ENCODE assay signal across 10 mouse cellular contexts in genomic region chr11:42999188-42999587, GRCm38 (mm10). TPM values are rescaled to one million over a fixed set of nuclear protein-coding genes. Genes with fewer than 3 reads are reported as not detected.
DNase-seq lines count a peak whose midpoint lies in the region; ATAC-seq and TF ChIP-seq lines count a peak whose summit lies in the region.
"Had no signal": no experiment of that assay in that cellular context is flagged by ENCODE, and none has a peak within 500 bp of the region (broad histone marks: within the 10 kb centered on the region; RNA-seq: fewer than 3 reads in every experiment).

No protein-coding gene starts in this region.

- DNase-seq in CD4-positive, CD25-positive, alpha-beta regulatory T cell, adult 2 months (ENCODE audit: low read depth, low spot score) = peak; percentile 1
- DNase-seq in kidney, adult 2 months = peak; percentile 17
- peak; percentile 23 for DNase-seq in adrenal gland, postnatal 25 days
- peak; percentile 9 for DNase-seq in layer of hippocampus, adult 9-11 months
- DNase-seq in thymus, postnatal 4 days = no peak
- DNase-seq in thymus, adult 2 months = no peak

- no peaks in the 10 kb centered on the region for H3K9me3 ChIP-seq in kidney, embryonic 15.5 days (replicated peaks)
- H3K9me3 ChIP-seq: hindbrain, embryonic 15.5 days; midbrain, embryonic 12.5 days had no signal

- no peak for ATAC-seq in CD4-positive, CD25-positive, alpha-beta regulatory T cell, adult 4 months
- ATAC-seq in kidney, embryonic 15.5 days (replicated peaks; ENCODE audit: low FRiP score) = no peak

- H3K27me3 ChIP-seq in kidney, adult 2 months (replicated peaks; ENCODE audit: control insufficient read depth, insufficient read depth, low read length) = no peaks in the 10 kb centered on the region
- H3K27me3 ChIP-seq in kidney, embryonic 15.5 days = no peaks in the 10 kb centered on the region
- no peaks in the 10 kb centered on the region for H3K27me3 ChIP-seq in thymus, adult 2 months (ENCODE audit: control insufficient read depth, insufficient read depth, low read length)
- H3K27me3 ChIP-seq: hindbrain, embryonic 15.5 days; midbrain, embryonic 12.5 days had no signal

- H3K4me1 ChIP-seq in kidney, adult 2 months (ENCODE audit: control insufficient read depth, insufficient read depth, low read length) = no peaks in the 10 kb centered on the region
- H3K4me1 ChIP-seq in kidney, embryonic 15.5 days = no peaks in the 10 kb centered on the region
- H3K4me1 ChIP-seq in thymus, adult 2 months (replicated peaks; ENCODE audit: control insufficient read depth, insufficient read depth, low read length) = no peaks in the 10 kb centered on the region
- H3K4me1 ChIP-seq: hindbrain, embryonic 15.5 days; midbrain, embryonic 12.5 days had no signal

- H3K27ac ChIP-seq in kidney, adult 2 months (ENCODE audit: insufficient read depth, low read depth, low read length) = no peak overlapping the region
- no peak overlapping the region for H3K27ac ChIP-seq in kidney, embryonic 15.5 days
- H3K27ac ChIP-seq in thymus, adult 2 months (ENCODE audit: control insufficient read depth, insufficient read depth, low read length) = no peak overlapping the region
- H3K27ac ChIP-seq: hindbrain, embryonic 15.5 days; midbrain, embryonic 12.5 days had no signal

- no peak overlapping the region for H3K4me3 ChIP-seq in kidney, adult 2 months (ENCODE audit: insufficient read depth, low read depth, low read length)
- H3K4me3 ChIP-seq in kidney, embryonic 15.5 days (replicated peaks) = no peak overlapping the region
- H3K4me3 ChIP-seq in thymus, adult 2 months (ENCODE audit: control insufficient read depth, insufficient read depth, low read length) = no peak overlapping the region
- H3K4me3 ChIP-seq: hindbrain, embryonic 15.5 days; midbrain, embryonic 12.5 days had no signal

- H3K4me2 ChIP-seq in kidney, embryonic 15.5 days = no peak overlapping the region
- H3K4me2 ChIP-seq: hindbrain, embryonic 15.5 days; midbrain, embryonic 12.5 days had no signal

- no peak overlapping the region for H3K9ac ChIP-seq in kidney, embryonic 15.5 days
- H3K9ac ChIP-seq: hindbrain, embryonic 15.5 days; midbrain, embryonic 12.5 days had no signal

- H3K36me3 ChIP-seq in kidney, adult 2 months (ENCODE audit: control insufficient read depth, insufficient read depth, low read length) = no peaks in the 10 kb centered on the region
- no peaks in the 10 kb centered on the region for H3K36me3 ChIP-seq in kidney, embryonic 15.5 days
- H3K36me3 ChIP-seq in thymus, adult 2 months (ENCODE audit: control insufficient read depth, insufficient read depth, low read length) = no peaks in the 10 kb centered on the region
- H3K36me3 ChIP-seq: hindbrain, embryonic 15.5 days; midbrain, embryonic 12.5 days had no signal

- TF ChIP-seq POLR2A in kidney, adult 2 months (IDR thresholded peaks at IDR 0.05; ENCODE audit: low read depth, low read length) = no peak
- TF ChIP-seq POLR2A in thymus, adult 2 months (IDR thresholded peaks at IDR 0.05; ENCODE audit: control insufficient read depth, extremely low read depth, insufficient read depth, low read length, poor library complexity) = no peak

- 43% methylated on average over 3 of the region's 3 CpGs for WGBS in kidney, adult 2 months
- 52% methylated on average over 3 of the region's 3 CpGs for WGBS in kidney, embryonic 15.5 days
- 60% methylated on average over 3 of the region's 3 CpGs for WGBS in thymus, adult 2 months

- peak; percentile 52 for TF ChIP-seq CTCF in kidney, adult 2 months (conservative IDR thresholded peaks at IDR 0.05; ENCODE audit: insufficient read depth, insufficient read length, low read depth, low read length)
- TF ChIP-seq CTCF in thymus, adult 2 months (IDR thresholded peaks at IDR 0.05; ENCODE audit: borderline replicate concordance, control insufficient read depth, extremely low read depth, insufficient read depth, low read length, poor library complexity) = no peak

RNA-seq across cellular contexts. Expression of gene Gm9972, which starts 36.4 kb away (rescaled TPM):
- polyA plus RNA-seq in CD4-positive, CD25-positive, alpha-beta regulatory T cell, adult 4 months (2017; shearing (Covaris generic)) = not detected
- polyA plus RNA-seq in kidney, adult 2 months (2012; rRNA removed) = not detected in 2 replicates
- 0.21 TPM in 1 of 2 replicates, not detected in the other for polyA plus RNA-seq in kidney, embryonic 15.5 days (2015; fragmentation: Nextera tagmentation; extraction: Ambion mirVana)
- not detected in 2 replicates for total RNA-seq in adrenal gland, postnatal 25 days (2021)
- polyA plus RNA-seq in thymus, adult 2 months (2012; rRNA removed) = not detected in 2 replicates
- polyA plus RNA-seq: hindbrain, embryonic 15.5 days had no signal

Comparison
In these comparisons a context has a peak if more than half of its experiments do, and no peak if none do; other contexts are left out.
1. DNase-seq: peak in CD4-positive, CD25-positive, alpha-beta regulatory T cell, adult 2 months (single experiment), kidney, adult 2 months (single experiment), adrenal gland, postnatal 25 days (single experiment) and layer of hippocampus, adult 9-11 months (single experiment); none in thymus, postnatal 4 days (single experiment) and thymus, adult 2 months (single experiment).